Mouse (Mus musculus) thymus, postnatal 14 days (tissue): ENCODE results near the gene Capn13.
A peak's percentile ranks its signal among the peaks of the same experiment; 100 is the strongest.
"Not testable (repeated sequence)": the region's sequence is repeated elsewhere in the genome, so short reads cannot be mapped to it uniquely, and the experiment has no call there.

Source experiments
- DNase-seq: peaks from one replicate; pipeline ENCODE4 v3.0.0; 2021

The Capn13 gene

DNA sequence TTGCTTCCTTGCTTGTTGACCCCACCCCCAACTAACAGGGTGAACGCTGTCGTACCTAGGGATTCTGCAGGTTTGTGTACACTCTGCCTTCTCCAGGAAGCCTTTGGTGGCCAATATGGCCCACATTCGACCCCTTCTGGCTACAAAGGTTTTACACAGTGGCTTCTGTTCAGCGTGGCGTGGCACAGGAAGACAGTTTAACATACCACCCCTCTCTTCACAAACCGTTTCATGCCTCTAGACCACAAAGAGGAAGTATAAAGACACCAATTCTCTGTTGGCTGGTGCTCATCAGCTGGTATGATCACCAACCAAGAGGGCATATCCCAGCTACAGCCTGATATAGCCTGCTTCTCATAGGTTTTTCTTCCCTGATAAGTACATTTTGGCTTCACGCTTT lies 126.9 kb downstream of the Capn13 start:
- no peak for DNase-seq

- no peak for DNase-seq
Observed at GRCm38 (mm10) chr17:73271797-73272600, 128.7 kb downstream of the Capn13 start.

DNA sequence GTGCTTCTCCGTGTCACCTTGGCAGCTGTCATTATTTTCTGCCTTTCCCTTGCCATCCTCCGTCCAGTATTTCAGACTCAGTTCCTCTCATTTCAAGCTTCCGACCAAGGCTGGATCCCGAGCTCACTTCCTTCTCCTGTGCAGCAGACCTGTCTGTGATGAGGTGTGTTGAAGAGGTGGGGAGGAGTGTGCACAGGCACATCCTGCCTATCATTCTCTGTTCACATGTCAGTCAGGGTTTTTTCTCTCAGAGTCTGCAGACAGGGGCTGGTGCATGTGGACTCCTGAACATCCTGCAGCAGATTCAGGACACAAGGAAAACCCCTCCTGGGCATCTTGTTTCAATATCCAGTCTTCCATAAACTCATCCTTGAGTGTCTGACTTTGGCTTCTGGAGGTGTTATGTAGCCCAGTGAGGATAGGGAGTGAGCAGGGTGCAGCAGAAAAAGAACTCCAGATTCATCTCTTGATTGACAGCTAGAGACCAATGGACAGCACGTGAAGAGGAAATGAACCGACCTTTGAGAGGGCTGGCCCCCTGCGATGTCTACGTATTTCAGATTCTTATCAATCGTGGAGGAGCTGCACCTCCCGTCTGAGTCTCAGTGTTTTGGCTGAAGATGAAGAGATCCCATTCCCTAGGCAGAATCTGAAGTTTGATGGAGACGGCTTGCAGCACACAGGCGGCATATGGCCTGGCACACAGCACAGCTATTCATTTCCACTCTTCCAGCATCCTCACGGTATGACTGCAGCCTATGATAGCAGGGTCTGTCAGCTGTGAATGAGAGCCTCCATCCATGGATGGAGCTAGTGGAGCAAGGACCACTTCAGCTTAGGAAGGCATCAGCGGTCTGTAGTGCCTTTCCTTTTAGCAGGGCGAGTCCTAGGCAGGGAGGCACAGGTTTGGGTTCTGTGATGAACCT lies 129.5 kb downstream of the Capn13 start:
- peak; percentile 14 for DNase-seq

DNA sequence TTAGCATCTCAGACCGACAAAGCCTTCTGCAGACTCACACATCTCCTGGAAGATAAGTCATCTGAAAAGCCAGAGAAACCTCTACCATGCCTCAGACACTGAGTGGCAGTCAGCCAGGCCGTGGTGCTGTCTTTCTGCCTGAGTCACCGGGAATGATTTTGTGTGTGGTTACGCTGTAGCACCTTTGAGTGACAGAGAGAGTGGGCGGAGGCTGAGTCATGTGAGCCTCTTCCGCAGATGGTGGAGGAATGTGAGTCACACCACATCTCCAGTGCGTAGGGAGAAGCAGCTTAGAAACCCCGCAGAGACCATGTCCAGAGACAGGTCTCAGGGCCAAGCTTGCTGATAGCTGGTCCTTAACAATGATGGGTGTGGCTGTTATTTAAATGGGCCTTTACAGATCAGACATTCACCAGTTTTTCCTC lies 137.6 kb downstream of the Capn13 start:
- DNase-seq: peak; percentile 62

DNA sequence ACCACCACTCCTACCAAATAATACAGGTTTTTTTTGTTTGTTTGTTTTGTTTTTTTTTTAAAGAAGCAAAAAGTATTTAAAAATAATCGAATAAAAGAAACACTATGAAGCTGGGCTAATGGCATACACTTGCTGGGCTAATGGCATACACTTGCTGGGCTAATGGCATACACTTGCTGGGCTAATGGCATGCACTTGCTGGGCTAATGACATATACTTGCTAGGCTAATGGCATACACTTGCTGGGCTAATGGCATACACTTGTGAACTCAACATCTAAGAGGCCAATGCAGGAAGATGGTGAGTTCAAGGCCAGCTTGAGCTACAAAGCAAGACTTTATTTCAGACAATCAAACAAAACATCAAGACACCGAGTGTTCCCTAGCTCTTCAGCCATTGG lies 138.1 kb downstream of the Capn13 start:
- no peak for DNase-seq

- not testable (repeated sequence) for DNase-seq
Observed at GRCm38 (mm10) chr17:73259258-73259657, 141.4 kb downstream of the Capn13 start.

GRCm38 (mm10) chr17:73258620-73259019 lies 142.0 kb downstream of the Capn13 start:
- DNase-seq: peak; percentile 74
